Mouse (Mus musculus) ES-E14 (cell line): ENCODE results near the gene Ptpn7. TPM values are rescaled to one million over a fixed set of nuclear protein-coding genes. Genes with fewer than 3 reads are reported as not detected.

Experiments
- DNase-seq: peaks from one replicate; pipeline ENCODE4 v3.0.0-alpha.2; 2013; ENCODE audit warnings: low read depth, low spot score
- H3K27ac ChIP-seq: 2 replicates; pipeline ENCODE4 v1.5.1; 2012; ENCODE audit warnings: low read depth, mild to moderate bottlenecking, low read length, moderate library complexity, mixed read lengths; ENCODE audit not compliant: poor library complexity, insufficient read depth, severe bottlenecking
- H3K36me3 ChIP-seq: 2 replicates; pipeline ENCODE4 v1.6.1; 2012; ENCODE audit warnings: mild to moderate bottlenecking, low read length, moderate library complexity, mixed read lengths; ENCODE audit not compliant: control insufficient read depth, poor library complexity, insufficient read depth, severe bottlenecking
- H3K4me1 ChIP-seq, 2 experiments: fragments of 150-350 bp in 1 of 2; sonication (generic) in 1 of 2; 2 replicates each; pipeline ENCODE4 v1.6.1; 2012; ENCODE audit warnings: low read length in 2 of 2, mild to moderate bottlenecking in 1 of 2, mixed read lengths in 1 of 2; ENCODE audit not compliant: control insufficient read depth in 2 of 2, insufficient read depth in 2 of 2, poor library complexity in 1 of 2
- H3K4me3 ChIP-seq, 2 experiments: fragments of 150-350 bp in 1 of 2; sonication (generic) in 1 of 2; 2 replicates each; pipeline ENCODE4 v1.5.1; 2012; ENCODE audit warnings: low read length in 2 of 2, low read depth in 1 of 2, mild to moderate bottlenecking in 1 of 2, mixed read lengths in 1 of 2; ENCODE audit not compliant: insufficient read depth in 1 of 2, poor library complexity in 1 of 2, severe bottlenecking in 1 of 2
- H3K9ac ChIP-seq: 2 replicates; pipeline ENCODE4 v1.6.1; 2012; ENCODE audit warnings: low read depth, mild to moderate bottlenecking, low read length, mixed read lengths; ENCODE audit not compliant: poor library complexity, insufficient read depth, severe bottlenecking
- H3K9me3 ChIP-seq: fragments of 150-350 bp; sonication (generic); 2 replicates; pipeline ENCODE4 v1.6.1; 2012; ENCODE audit warnings: low read depth, mild to moderate bottlenecking, low read length; ENCODE audit not compliant: control insufficient read depth, insufficient read depth
- CHD2 ChIP-seq: IDR thresholded peaks from 2 replicates; pipeline ENCODE4 v1.6.1; 2014; ENCODE audit warnings: mild to moderate bottlenecking, low read depth, low read length, inconsistent platforms
- HCFC1 ChIP-seq: IDR thresholded peaks from 2 replicates; pipeline ENCODE4 v1.6.1; 2012; ENCODE audit warnings: low read length, inconsistent platforms, borderline replicate concordance; ENCODE audit not compliant: insufficient read depth
- MAFK ChIP-seq: IDR thresholded peaks from 2 replicates; pipeline ENCODE4 v1.6.1; 2014; ENCODE audit warnings: mild to moderate bottlenecking, low read depth, low read length, inconsistent platforms; ENCODE audit not compliant: insufficient read depth
- ZC3H11A ChIP-seq: IDR thresholded peaks from 2 replicates; pipeline ENCODE4 v1.6.1; 2012; ENCODE audit warnings: low read depth, mild to moderate bottlenecking, inconsistent platforms, low read length, borderline replicate concordance
- ZNF384 ChIP-seq: IDR thresholded peaks from 2 replicates; pipeline ENCODE4 v1.6.1; 2012; ENCODE audit warnings: low read depth, low read length, inconsistent platforms
- in situ Hi-C, 2 experiments: fragments of 600-800 bp; cut with MboI; formaldehyde crosslinking; loops; one replicate each; pipeline ENCODE4 v1.15.1; 2025; ENCODE audit warnings: low sequenced_read_pairs in 2 of 2, inconsistent platforms in 1 of 2; ENCODE audit not compliant: unreplicated experiment in 2 of 2
- total RNA-seq: library from RNA; depleted of rRNA; stranded (reverse); fragments of 300-350 nt; gene quantifications from 2 replicates; pipeline ENCODE4 v1.2.3, GENCODE M21; 2012

Ptpn7 gene
- total RNA-seq, 1 experiment = 1.1 TPM

- H3K9ac ChIP-seq = no peak overlapping the region
- no peak for DNase-seq
- no peak overlapping the region for H3K4me3 ChIP-seq
- no peak for TF ChIP-seq ZC3H11A
- TF ChIP-seq MAFK = no peak
- TF ChIP-seq CHD2 = no peak
- TF ChIP-seq HCFC1 = no peak
- TF ChIP-seq ZNF384 = no peak
- in situ Hi-C loops = no loop called here
- no peaks in the 10 kb centered on the region for H3K36me3 ChIP-seq
- H3K9me3 ChIP-seq = no peaks in the 10 kb centered on the region
- H3K4me1 ChIP-seq = peaks cover 2 to 29% of the 10 kb centered on the region in 2 experiments; a peak in 2 of 4 replicates
- no peak overlapping the region for H3K27ac ChIP-seq
These were observed 3.5 kb upstream of the Ptpn7 start for GRCm38 (mm10) chr1:135128986-135129385.

GRCm38 (mm10) chr1:135129543-135130183 lies 2.8 kb upstream of the Ptpn7 start:
- Histone ChIP-seq H3K9ac (no peak overlapping the region; the same call in 1 of the 2 replicates), H3K36me3 (no peaks in the 10 kb centered on the region), H3K27ac (peak overlapping the region; percentile 35; the same call in 1 of the 2 replicates), H3K4me3 (no peak overlapping the region; a peak in 1 of 4 replicates), H3K4me1 (peaks cover 2 to 29% of the 10 kb centered on the region in 2 experiments; a peak in 2 of 4 replicates), H3K9me3 (no peaks in the 10 kb centered on the region)
- no peak for DNase-seq
- no peak for TF ChIP-seq MAFK
- TF ChIP-seq ZC3H11A = no peak
- no peak for TF ChIP-seq HCFC1
- no peak for TF ChIP-seq ZNF384
- TF ChIP-seq CHD2 = no peak
- in situ Hi-C loops = no loop called here

- no peak for DNase-seq
- TF ChIP-seq ZNF384 (no peak), MAFK (no peak), CHD2 (no peak), ZC3H11A (no peak), HCFC1 (no peak)
- Histone ChIP-seq H3K4me1 (peaks cover 2 to 29% of the 10 kb centered on the region in 2 experiments; a peak in 2 of 4 replicates), H3K4me3 (peak overlapping the region in 1 of 2 experiments; percentile 6; a peak in 1 of 4 replicates), H3K27ac (no peak overlapping the region), H3K9ac (peak overlapping the region; percentile 44; the same call in 1 of the 2 replicates), H3K9me3 (no peaks in the 10 kb centered on the region), H3K36me3 (no peaks in the 10 kb centered on the region)
- in situ Hi-C loops = no loop called here
These were observed 2.0 kb upstream of the Ptpn7 start for GRCm38 (mm10) chr1:135130376-135131018.

DNA sequence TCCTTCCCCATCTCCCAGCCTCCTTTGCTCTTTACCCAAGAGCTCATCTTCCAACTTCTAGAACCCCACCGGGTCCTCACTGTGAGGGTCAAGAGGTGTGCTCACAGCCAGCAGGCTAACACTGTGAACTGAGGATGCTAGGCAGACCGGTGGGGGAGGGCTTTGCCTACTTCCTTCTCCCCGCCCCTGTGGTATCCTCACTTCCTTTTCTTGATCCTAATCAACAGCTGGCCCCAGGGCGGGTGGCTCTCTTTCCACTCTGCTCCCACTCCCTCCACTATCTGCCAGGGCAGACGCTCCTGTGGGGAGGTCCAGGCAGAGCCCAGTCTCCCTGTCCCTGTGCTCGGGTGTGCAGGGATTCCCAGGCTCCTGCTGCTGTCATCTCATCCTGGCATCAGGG lies 1.5 kb upstream of the Ptpn7 start:
- Histone ChIP-seq H3K27ac (no peak overlapping the region), H3K4me3 (peak overlapping the region in 1 of 2 experiments; percentile 6; a peak in 1 of 4 replicates), H3K4me1 (peaks cover 2 to 29% of the 10 kb centered on the region in 2 experiments; a peak in 2 of 4 replicates), H3K9ac (peak overlapping the region; percentile 44; the same call in 1 of the 2 replicates), H3K36me3 (no peaks in the 10 kb centered on the region), H3K9me3 (no peaks in the 10 kb centered on the region)
- in situ Hi-C loops = no loop called here
- DNase-seq = no peak
- TF ChIP-seq CHD2 = no peak
- TF ChIP-seq ZNF384 = no peak
- no peak for TF ChIP-seq MAFK
- no peak for TF ChIP-seq ZC3H11A
- no peak for TF ChIP-seq HCFC1
